Mouse (Mus musculus): ENCODE data around the gene 5730455P16Rik. TPM values are rescaled to one million over a fixed set of nuclear protein-coding genes. Genes with fewer than 3 reads are reported as not detected.

5730455P16Rik gene
- polyA plus RNA-seq, 1 experiment from 2014 or later, result 21.2 TPM

- 75% methylated on average over 1 of the region's 1 CpGs for WGBS
- no peak overlapping the region for H3K4me3 ChIP-seq (replicated peaks)
Observed at GRCm38 (mm10) chr11:80313462-80313861, 64.4 kb downstream of the 5730455P16Rik start.

GRCm38 (mm10) chr11:80312565-80312964, 65.3 kb downstream of the 5730455P16Rik start:
- Histone ChIP-seq H3K9ac (no peak overlapping the region), H3K4me3 (replicated peaks) (no peak overlapping the region), H3K36me3 (no peaks in the 10 kb centered on the region), H3K9me3 (replicated peaks) (no peaks in the 10 kb centered on the region), H3K4me2 (no peak overlapping the region), H3K27me3 (peaks cover 5% of the 10 kb centered on the region; the same call in 1 of the 2 replicates), H3K4me1 (0 out of 2 replicates have a peak, but pooled peaks cover 5% of the 10 kb centered on the region), H3K27ac (no peak overlapping the region)
- no peak for ATAC-seq (replicated peaks; ENCODE audit: low FRiP score)
- WGBS, result 4% methylated on average over 6 of the region's 6 CpGs

More at GRCm38 (mm10) chr11:80313462-80313861, 64.4 kb downstream of the 5730455P16Rik start:
- Histone ChIP-seq H3K9ac (no peak overlapping the region), H3K27ac (no peak overlapping the region), H3K9me3 (replicated peaks) (no peaks in the 10 kb centered on the region), H3K36me3 (no peaks in the 10 kb centered on the region), H3K4me2 (no peak overlapping the region), H3K4me1 (0 out of 2 replicates have a peak, but pooled peaks cover 5% of the 10 kb centered on the region), H3K27me3 (peaks cover 5% of the 10 kb centered on the region; the same call in 1 of the 2 replicates)
- no peak for ATAC-seq (replicated peaks; ENCODE audit: low FRiP score)

- no peak overlapping the region for H3K9ac ChIP-seq
- WGBS, result 30% methylated on average over 2 of the region's 2 CpGs
- no peak overlapping the region for H3K4me2 ChIP-seq
- no peaks in the 10 kb centered on the region for H3K36me3 ChIP-seq
- H3K9me3 ChIP-seq (replicated peaks), result no peaks in the 10 kb centered on the region
- no peak overlapping the region for H3K27ac ChIP-seq
- no peak for ATAC-seq (replicated peaks; ENCODE audit: low FRiP score)
- peaks cover 5% of the 10 kb centered on the region; the same call in 1 of the 2 replicates for H3K27me3 ChIP-seq
- H3K4me3 ChIP-seq (replicated peaks), result no peak overlapping the region
- H3K4me1 ChIP-seq, result 0 out of 2 replicates have a peak, but pooled peaks cover 5% of the 10 kb centered on the region
Observed at GRCm38 (mm10) chr11:80312049-80312448, 65.8 kb downstream of the 5730455P16Rik start.

- H3K27ac ChIP-seq, result no peak overlapping the region
- H3K9ac ChIP-seq, result no peak overlapping the region
- H3K4me2 ChIP-seq, result no peak overlapping the region
- H3K4me1 ChIP-seq, result 0 out of 2 replicates have a peak, but pooled peaks cover 5% of the 10 kb centered on the region
- no peaks in the 10 kb centered on the region for H3K36me3 ChIP-seq
- no peaks in the 10 kb centered on the region for H3K9me3 ChIP-seq (replicated peaks)
- H3K27me3 ChIP-seq, result peaks cover 5% of the 10 kb centered on the region; the same call in 1 of the 2 replicates
- 53% methylated on average over 4 of the region's 4 CpGs for WGBS
- H3K4me3 ChIP-seq (replicated peaks), result no peak overlapping the region
- ATAC-seq (replicated peaks; ENCODE audit: low FRiP score), result no peak
Observed at GRCm38 (mm10) chr11:80311271-80311670, 66.6 kb downstream of the 5730455P16Rik start.

Other genes with a start within 250 kb of the 5730455P16Rik start
- 36.3 and 36.8 TPM in 2 replicates for gene Tefm, start 235.9 kb downstream of the 5730455P16Rik start, polyA plus RNA-seq (2015; fragmentation: Nextera tagmentation; extraction: Ambion mirVana)
- 2.3 and 2.7 TPM in 2 replicates for gene Adap2, start 223.9 kb downstream of the 5730455P16Rik start, polyA plus RNA-seq (2015; fragmentation: Nextera tagmentation; extraction: Ambion mirVana)
- gene Rnf135, start 194.2 kb downstream of the 5730455P16Rik start, polyA plus RNA-seq (2015; fragmentation: Nextera tagmentation; extraction: Ambion mirVana), result 10.1 and 11.6 TPM in 2 replicates
- gene Rhot1, start 169.0 kb downstream of the 5730455P16Rik start, polyA plus RNA-seq (2015; fragmentation: Nextera tagmentation; extraction: Ambion mirVana), result 53.3 and 54.8 TPM in 2 replicates
- 2.5 and 2.9 TPM in 2 replicates for gene Rhbdl3, start 77.1 kb downstream of the 5730455P16Rik start, polyA plus RNA-seq (2015; fragmentation: Nextera tagmentation; extraction: Ambion mirVana)
- 243 and 252 TPM in 2 replicates for gene Zfp207, start 5.2 kb upstream of the 5730455P16Rik start, polyA plus RNA-seq (2015; fragmentation: Nextera tagmentation; extraction: Ambion mirVana)
- gene Psmd11, start 50.6 kb upstream of the 5730455P16Rik start, polyA plus RNA-seq (2015; fragmentation: Nextera tagmentation; extraction: Ambion mirVana), result 306 and 318 TPM in 2 replicates
- gene Cdk5r1, start 99.0 kb upstream of the 5730455P16Rik start, polyA plus RNA-seq (2015; fragmentation: Nextera tagmentation; extraction: Ambion mirVana), result 1.1 and 1.3 TPM in 2 replicates

Data from kidney, embryonic 15.5 days (tissue).